Mouse (Mus musculus) lung, adult 2 months (tissue): ENCODE measurements around the gene Sebox. TPM values are rescaled to one million over a fixed set of nuclear protein-coding genes. Genes with fewer than 3 reads are reported as not detected.

Experiments used
- DNase-seq: peaks from one replicate; pipeline ENCODE4 v3.0.0; 2022
- H3K4me1 ChIP-seq: fragments of 200-500 bp; 2 replicates; pipeline ENCODE4 v1.6.1; 2011; ENCODE audit warnings: low read length; ENCODE audit not compliant: control insufficient read depth, insufficient read depth
- H3K4me3 ChIP-seq: fragments of 200-500 bp; replicated peaks from 2 replicates; pipeline ENCODE3; 2011; ENCODE audit warnings: low read depth, mild to moderate bottlenecking, control low read depth, low read length; ENCODE audit errors: extremely low read depth
- CTCF ChIP-seq: fragments of 200-500 bp; IDR thresholded peaks from 2 replicates; pipeline ENCODE4 v1.5.1; 2011; ENCODE audit warnings: mild to moderate bottlenecking, low read length, control low read depth; ENCODE audit not compliant: insufficient read depth
- POLR2A ChIP-seq: fragments of 200-500 bp; IDR thresholded peaks from 2 replicates; pipeline ENCODE4 v1.6.1; 2011; ENCODE audit warnings: low read depth, mild to moderate bottlenecking, control low read depth, low read length, borderline replicate concordance; ENCODE audit errors: extremely low read depth
- WGBS: fragments of 180-500 bp; shearing (Covaris S2); methylation state at CpG from one replicate; pipeline ENCODE4 v1.1.7; 2018; 5-methylcytosine and 5-hydroxymethylcytosine counted together
- polyA plus RNA-seq: library from polyadenylated mRNA; depleted of rRNA; stranded (reverse); fragments of >200 nt; gene quantifications from 2 replicates; pipeline ENCODE4 v1.2.3, GENCODE M21; 2012

Sebox gene
- polyA plus RNA-seq, 1 experiment: 0.11 TPM

- no peak overlapping the region for H3K4me3 ChIP-seq
- no peak for DNase-seq
- 71% methylated on average over 23 of the region's 23 CpGs for WGBS
- TF ChIP-seq CTCF (no peak), POLR2A (no peak)
- H3K4me1 ChIP-seq: no peaks in the 10 kb centered on the region; the same call in 1 of the 2 replicates
Measured at GRCm38 (mm10) chr11:78466242-78466912, 36.9 kb upstream of the Sebox start.

- no peak for TF ChIP-seq POLR2A
- no peak for TF ChIP-seq CTCF
- DNase-seq: no peak
- 78% methylated on average over 7 of the region's 7 CpGs for WGBS
- H3K4me1 ChIP-seq: no peaks in the 10 kb centered on the region; the same call in 1 of the 2 replicates
- no peak overlapping the region for H3K4me3 ChIP-seq
Measured at GRCm38 (mm10) chr11:78467515-78467914, 35.7 kb upstream of the Sebox start.

- no peak overlapping the region for H3K4me3 ChIP-seq
- WGBS: 46% methylated on average over 3 of the region's 3 CpGs
- no peaks in the 10 kb centered on the region; the same call in 1 of the 2 replicates for H3K4me1 ChIP-seq
- TF ChIP-seq CTCF (no peak), POLR2A (no peak)
- no peak for DNase-seq
Measured at GRCm38 (mm10) chr11:78467932-78468331, 35.3 kb upstream of the Sebox start.

GRCm38 (mm10) chr11:78471326-78472103, 31.7 kb upstream of the Sebox start:
- 87% methylated on average over 10 of the region's 10 CpGs for WGBS
- H3K4me1 ChIP-seq: no peaks in the 10 kb centered on the region
- no peak for DNase-seq
- no peak for TF ChIP-seq CTCF
- TF ChIP-seq POLR2A: no peak
- H3K4me3 ChIP-seq: no peak overlapping the region

- 59% methylated on average over 3 of the region's 3 CpGs for WGBS
- no peak for DNase-seq
- Histone ChIP-seq H3K4me1 (no peaks in the 10 kb centered on the region), H3K4me3 (no peak overlapping the region)
- TF ChIP-seq POLR2A: no peak
- no peak for TF ChIP-seq CTCF
Measured at GRCm38 (mm10) chr11:78475289-78475688, 28.0 kb upstream of the Sebox start.

GRCm38 (mm10) chr11:78483639-78484038, 19.6 kb upstream of the Sebox start:
- Histone ChIP-seq H3K4me3 (no peak overlapping the region), H3K4me1 (no peaks in the 10 kb centered on the region)
- TF ChIP-seq POLR2A (no peak), CTCF (no peak)
- 50% methylated on average over 7 of the region's 7 CpGs for WGBS
- DNase-seq: no peak

- no peak overlapping the region for H3K4me3 ChIP-seq
- DNase-seq: peak; percentile 79
- 3% methylated on average over 8 of the region's 8 CpGs for WGBS
- no peak for TF ChIP-seq POLR2A
- TF ChIP-seq CTCF: peak; percentile 85
- H3K4me1 ChIP-seq: no peaks in the 10 kb centered on the region
Measured at GRCm38 (mm10) chr11:78488168-78488567, 15.1 kb upstream of the Sebox start.

GRCm38 (mm10) chr11:78490781-78491241, 12.4 kb upstream of the Sebox start:
- Histone ChIP-seq H3K4me1 (no peaks in the 10 kb centered on the region), H3K4me3 (no peak overlapping the region)
- 11% methylated on average over 48 of the region's 48 CpGs for WGBS
- TF ChIP-seq POLR2A: no peak
- TF ChIP-seq CTCF: no peak
- DNase-seq: no peak

GRCm38 (mm10) chr11:78495904-78496303, 7.3 kb upstream of the Sebox start:
- Histone ChIP-seq H3K4me1 (peaks cover 5% of the 10 kb centered on the region; the same call in 1 of the 2 replicates), H3K4me3 (no peak overlapping the region)
- 5% methylated on average over 6 of the region's 6 CpGs for WGBS
- no peak for DNase-seq
- no peak for TF ChIP-seq CTCF
- no peak for TF ChIP-seq POLR2A
